ENCODE assay signal across 8 mouse cellular contexts in genomic region chr14:25377091-25377490, GRCm38 (mm10).
A peak's percentile ranks its signal among the peaks of the same experiment; 100 is the strongest.
DNase-seq lines count a peak whose midpoint lies in the region; ATAC-seq and TF ChIP-seq lines count a peak whose summit lies in the region.

No protein-coding gene starts in this region.

- peak overlapping the region; percentile 69; the same call in 1 of the 2 replicates for H3K4me2 ChIP-seq in lung, postnatal 0 days (replicated peaks; ENCODE audit: low read depth, low read length)
- H3K4me2 ChIP-seq in limb, embryonic 14.5 days (replicated peaks; ENCODE audit: low read depth, low read length, severe bottlenecking) = peak overlapping the region; percentile 68
- peak overlapping the region; percentile 70 for H3K4me2 ChIP-seq in stomach, embryonic 14.5 days (replicated peaks; ENCODE audit: low read depth, low read length)

- TF ChIP-seq POLR2A in limb, embryonic 14.5 days (IDR thresholded peaks at IDR 0.05; ENCODE audit: borderline replicate concordance, extremely low read depth, insufficient read depth, insufficient read length) = no peak

- ATAC-seq in CD4-positive, CD25-positive, alpha-beta regulatory T cell, adult 4 months = no peak
- no peak for ATAC-seq in lung, postnatal 0 days
- no peak for ATAC-seq in limb, embryonic 14.5 days (ENCODE audit: low FRiP score, low read depth)
- ATAC-seq in stomach, embryonic 14.5 days (ENCODE audit: insufficient number of reproducible peaks, insufficient read depth, low FRiP score, low read depth) = no peak

- H3K27me3 ChIP-seq in lung, postnatal 0 days (replicated peaks; ENCODE audit: insufficient read depth, low read length) = no peaks in the 10 kb centered on the region
- no peaks in the 10 kb centered on the region for H3K27me3 ChIP-seq in limb, embryonic 14.5 days (ENCODE audit: control insufficient read depth, insufficient read depth, low read length)
- no peaks in the 10 kb centered on the region for H3K27me3 ChIP-seq in stomach, embryonic 14.5 days (ENCODE audit: control insufficient read depth, insufficient read depth, low read length)

- peaks cover 13% of the 10 kb centered on the region for H3K4me1 ChIP-seq in lung, postnatal 0 days (ENCODE audit: insufficient read depth, low read depth, low read length)
- H3K4me1 ChIP-seq in limb, embryonic 14.5 days (ENCODE audit: control insufficient read depth, insufficient read depth, low read length) = peaks cover 17% of the 10 kb centered on the region
- peaks cover 15% of the 10 kb centered on the region for H3K4me1 ChIP-seq in stomach, embryonic 14.5 days (ENCODE audit: control insufficient read depth, insufficient read depth, low read length)

- no peaks in the 10 kb centered on the region for H3K36me3 ChIP-seq in lung, postnatal 0 days (ENCODE audit: insufficient read depth, low read length)
- no peaks in the 10 kb centered on the region for H3K36me3 ChIP-seq in limb, embryonic 14.5 days (ENCODE audit: control insufficient read depth, insufficient read depth, low read length)
- no peaks in the 10 kb centered on the region for H3K36me3 ChIP-seq in stomach, embryonic 14.5 days (ENCODE audit: control insufficient read depth, insufficient read depth, low read length)

- TF ChIP-seq CTCF in lung, postnatal 0 days (IDR thresholded peaks at IDR 0.05) = no peak

- H3K9ac ChIP-seq in lung, postnatal 0 days (replicated peaks; ENCODE audit: low read depth) = no peak overlapping the region
- no peak overlapping the region for H3K9ac ChIP-seq in limb, embryonic 14.5 days (ENCODE audit: low read depth, low read length, severe bottlenecking)
- H3K9ac ChIP-seq in stomach, embryonic 14.5 days (replicated peaks; ENCODE audit: low read depth, low read length) = no peak overlapping the region

- H3K9me3 ChIP-seq in lung, postnatal 0 days (ENCODE audit: low read length) = no peaks in the 10 kb centered on the region
- H3K9me3 ChIP-seq in limb, embryonic 14.5 days (ENCODE audit: control insufficient read depth, low read length) = no peaks in the 10 kb centered on the region
- no peaks in the 10 kb centered on the region for H3K9me3 ChIP-seq in stomach, embryonic 14.5 days (ENCODE audit: control insufficient read depth, low read depth, low read length)

- no peak for TF ChIP-seq EP300 in lung, postnatal 0 days (IDR thresholded peaks at IDR 0.05)

- no peak overlapping the region for H3K4me3 ChIP-seq in lung, postnatal 0 days (ENCODE audit: low read depth, low read length)
- no peak overlapping the region for H3K4me3 ChIP-seq in limb, embryonic 14.5 days (replicated peaks; ENCODE audit: low read length)
- H3K4me3 ChIP-seq in stomach, embryonic 14.5 days (ENCODE audit: low read depth, low read length) = 0 out of 2 replicates have a peak overlapping the region, but pooled peaks have one; percentile 45

- DNase-seq in CD4-positive, CD25-positive, alpha-beta regulatory T cell, adult 2 months (ENCODE audit: low read depth, low spot score) = peak; percentile 20
- DNase-seq in lung, postnatal 0 days (ENCODE audit: low spot score) = no peak
- DNase-seq in lung, postnatal 36 days = no peak
- DNase-seq in limb, embryonic 14.5 days (ENCODE audit: low spot score) = no peak
- DNase-seq in layer of hippocampus, adult 18-20 months (ENCODE audit: low spot score in 2 of 2) = no peak
- no peak for DNase-seq in layer of hippocampus, postnatal 25 days (ENCODE audit: extremely low spot score in 1 of 2, low spot score in 1 of 2)

- peak overlapping the region; percentile 97 for H3K27ac ChIP-seq in lung, postnatal 0 days (ENCODE audit: low read length)
- peak overlapping the region; percentile 98 for H3K27ac ChIP-seq in limb, embryonic 14.5 days (replicated peaks; ENCODE audit: low read depth, low read length)
- peak overlapping the region; percentile 100 for H3K27ac ChIP-seq in stomach, embryonic 14.5 days (ENCODE audit: low read length)

- WGBS in lung, postnatal 0 days = 31% methylated on average over 2 of the region's 2 CpGs
- WGBS in limb, embryonic 14.5 days = 47% methylated on average over 2 of the region's 2 CpGs
- WGBS in stomach, embryonic 14.5 days = 29% methylated on average over 2 of the region's 2 CpGs
